Mouse (Mus musculus) neural tube, embryonic 15.5 days (tissue): Measurements from ENCODE around the gene Slirp. TPM values are rescaled to one million over a fixed set of nuclear protein-coding genes. Genes with fewer than 3 reads are reported as not detected.
"Not testable (repeated sequence)": the region's sequence is repeated elsewhere in the genome, so short reads cannot be mapped to it uniquely, and the experiment has no call there.

ENCODE experiments used
- ATAC-seq: fragments of 200-750 bp; cut with Nextera tagmentation; 2 replicates; pipeline ENCODE4 v1.8.0; 2017; ENCODE audit warnings: mild to moderate bottlenecking, moderate TSS enrichment, moderate library complexity; ENCODE audit not compliant: low FRiP score
- H3K27ac ChIP-seq: fragments of 300-500 bp; sonication (generic); replicated peaks from 2 replicates; pipeline ENCODE4 v1.5.1; 2015; ENCODE audit warnings: mild to moderate bottlenecking, inconsistent platforms
- H3K27me3 ChIP-seq: fragments of 300-500 bp; sonication (generic); replicated peaks from 2 replicates; pipeline ENCODE4 v1.6.1; 2015; ENCODE audit warnings: inconsistent platforms
- H3K36me3 ChIP-seq: fragments of 300-500 bp; sonication (generic); 2 replicates; pipeline ENCODE4 v1.6.1; 2015; ENCODE audit warnings: inconsistent platforms
- H3K4me1 ChIP-seq: fragments of 300-500 bp; sonication (generic); 2 replicates; pipeline ENCODE4 v1.6.1; 2015; ENCODE audit warnings: inconsistent platforms
- H3K4me2 ChIP-seq: fragments of 300-500 bp; sonication (generic); 2 replicates; pipeline ENCODE4 v1.6.1; 2015; ENCODE audit warnings: inconsistent platforms, mild to moderate bottlenecking, moderate library complexity
- H3K4me3 ChIP-seq: fragments of 300-500 bp; sonication (generic); replicated peaks from 2 replicates; pipeline ENCODE4 v1.5.1; 2015; ENCODE audit warnings: mild to moderate bottlenecking, inconsistent platforms
- H3K9ac ChIP-seq: fragments of 300-500 bp; sonication (generic); replicated peaks from 2 replicates; pipeline ENCODE4 v1.6.1; 2015; ENCODE audit warnings: mild to moderate bottlenecking, inconsistent platforms
- H3K9me3 ChIP-seq: fragments of 300-500 bp; sonication (generic); replicated peaks from 2 replicates; pipeline ENCODE4 v1.6.1; 2016; ENCODE audit warnings: inconsistent platforms
- WGBS: fragments of 180-500 bp; shearing (Covaris S2); methylation state at CpG from one replicate; pipeline ENCODE4 v1.1.7; 2015; ENCODE audit warnings: mixed read lengths; 5-methylcytosine and 5-hydroxymethylcytosine counted together
- microRNA-seq: library from miRNA; unstranded; fragments of <30 nt; microRNA quantifications from one replicate; pipeline ENCODE4, GENCODE M21; 2017
- polyA plus RNA-seq: library from polyadenylated mRNA; unstranded; fragments of >200 nt; fragmentation: Nextera tagmentation; extraction: Ambion mirVana; gene quantifications from 2 replicates; pipeline ENCODE4 v1.2.1, GENCODE M21; 2015

The Slirp gene
- polyA plus RNA-seq, 1 experiment from 2014 or later = 286 TPM

DNA sequence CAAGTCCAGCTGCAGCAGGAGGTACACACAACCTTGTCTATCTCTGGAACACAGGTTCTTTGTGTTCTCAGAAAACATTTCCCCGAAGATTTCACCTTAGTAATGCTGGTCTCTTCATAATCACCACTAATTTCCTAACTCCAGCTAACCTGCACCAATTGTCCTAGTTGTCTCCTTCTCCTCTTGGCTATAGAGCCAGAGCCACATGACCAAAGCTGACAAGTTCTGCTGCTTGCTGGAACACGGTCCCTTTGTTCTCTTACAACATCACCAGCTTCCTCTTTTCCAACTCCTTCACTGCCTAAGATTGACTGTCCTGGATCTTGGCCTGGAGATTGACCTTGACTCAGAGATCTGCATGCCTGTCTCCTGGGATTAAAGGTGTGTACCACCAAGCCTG is 45.0 kb downstream of the Slirp start:
- not testable (repeated sequence) for H3K27ac ChIP-seq, H3K9me3 ChIP-seq, H3K36me3 ChIP-seq, H3K4me2 ChIP-seq, H3K9ac ChIP-seq, H3K27me3 ChIP-seq, H3K4me3 ChIP-seq, ATAC-seq, H3K4me1 ChIP-seq
- WGBS = 80% methylated on average over 2 of the region's 2 CpGs

DNA sequence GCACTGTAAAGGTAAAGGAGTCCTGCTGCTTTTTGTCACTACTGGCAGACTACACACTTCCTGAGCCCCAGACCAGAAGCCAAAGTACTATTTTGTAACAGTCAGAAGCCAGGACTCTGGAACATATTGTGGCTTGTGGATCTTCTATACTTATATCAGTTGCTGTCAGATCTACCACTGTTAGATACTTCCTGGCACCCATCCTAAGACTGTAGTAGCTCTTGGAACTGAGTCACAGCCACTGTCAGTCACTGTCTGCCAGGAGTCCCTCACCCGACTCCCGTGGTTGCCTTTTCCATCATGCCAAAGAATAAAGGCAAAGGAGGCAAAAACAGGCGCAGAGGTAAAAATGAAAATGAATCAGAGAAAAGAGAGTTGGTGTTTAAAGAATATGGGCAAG is 50.7 kb downstream of the Slirp start, which contains the start of gene Gm5788:
Gene Gm5788 (plus strand): TSS at position 301 of the 400 bp plus-strand sequence.
- not testable (repeated sequence) for H3K27ac ChIP-seq, H3K4me1 ChIP-seq, H3K4me2 ChIP-seq, H3K9ac ChIP-seq, H3K9me3 ChIP-seq, ATAC-seq, H3K4me3 ChIP-seq, H3K27me3 ChIP-seq, H3K36me3 ChIP-seq
- WGBS = 94% methylated on average over 3 of the region's 3 CpGs

Small RNAs within 50 kb of the gene (microRNA-seq; reads per million reads assigned to microRNA genes)
- gene Mir3068 = 26.5 reads per million, percentile 35 among the genes with 10 or more reads in this experiment

Other genes with a start within 250 kb of the Slirp start
- gene Samd15, start 244.2 kb upstream of the Slirp start, polyA plus RNA-seq = 2.5 TPM in 2 replicates
- gene Tmed8, start 243.4 kb upstream of the Slirp start, polyA plus RNA-seq = 4.4 and 4.6 TPM in 2 replicates
- gene Noxred1, start 205.2 kb upstream of the Slirp start, polyA plus RNA-seq = 1.0 and 1.5 TPM in 2 replicates
- 49.3 and 51.2 TPM in 2 replicates for gene Vipas39, start 177.6 kb upstream of the Slirp start, polyA plus RNA-seq
- 213 and 236 TPM in 2 replicates for gene Ahsa1, start 177.4 kb upstream of the Slirp start, polyA plus RNA-seq
- 0.96 and 1.2 TPM in 2 replicates for gene Ism2, start 144.2 kb upstream of the Slirp start, polyA plus RNA-seq
- 64.6 and 74.8 TPM in 2 replicates for gene Sptlc2, start 55.5 kb upstream of the Slirp start, polyA plus RNA-seq
- 41.5 and 42.9 TPM in 2 replicates for gene Alkbh1, start 121 bp downstream of the Slirp start, polyA plus RNA-seq
- 96.2 and 107 TPM in 2 replicates for gene Snw1, start 28.4 kb downstream of the Slirp start, polyA plus RNA-seq
- gene Gm5788, start 50.8 kb downstream of the Slirp start, polyA plus RNA-seq = not detected in 2 replicates
- not detected in 2 replicates for gene Gm8300, start 70.4 kb downstream of the Slirp start, polyA plus RNA-seq
- not detected in 2 replicates for gene Oog1, start 158.8 kb downstream of the Slirp start, polyA plus RNA-seq
- not detected in 2 replicates for gene Gm4027, start 175.0 kb downstream of the Slirp start, polyA plus RNA-seq
- not detected in 2 replicates for gene Gm16381, start 200.7 kb downstream of the Slirp start, polyA plus RNA-seq